Mouse (Mus musculus) liver, adult 2 months (tissue): ENCODE results near the gene E2f8. TPM values are rescaled to one million over a fixed set of nuclear protein-coding genes. Genes with fewer than 3 reads are reported as not detected.
A peak's percentile ranks its signal among the peaks of the same experiment; 100 is the strongest.

Source experiments
- DNase-seq: peaks from one replicate; pipeline ENCODE4 v3.0.0-alpha.2; 2011; ENCODE audit warnings: low read depth, low spot score; ENCODE audit errors: extremely low read depth
- H3K27ac ChIP-seq: fragments of 200-500 bp; replicated peaks from 2 replicates; pipeline ENCODE4 v1.5.1; 2012; ENCODE audit warnings: low read depth, mild to moderate bottlenecking, control low read depth, inconsistent platforms, low read length; ENCODE audit not compliant: insufficient read depth
- H3K27me3 ChIP-seq: fragments of 200-500 bp; 2 replicates; pipeline ENCODE4 v1.6.1; 2012; ENCODE audit warnings: mild to moderate bottlenecking, moderate library complexity, low read length, inconsistent platforms; ENCODE audit not compliant: control insufficient read depth, insufficient read depth
- H3K36me3 ChIP-seq: fragments of 200-500 bp; 2 replicates; pipeline ENCODE4 v1.6.1; 2012; ENCODE audit warnings: low read length, inconsistent platforms; ENCODE audit not compliant: control insufficient read depth, insufficient read depth
- H3K4me1 ChIP-seq: fragments of 200-500 bp; 2 replicates; pipeline ENCODE4 v1.6.1; 2011; ENCODE audit warnings: low read length; ENCODE audit not compliant: control insufficient read depth, insufficient read depth
- H3K4me3 ChIP-seq: fragments of 200-500 bp; 2 replicates; pipeline ENCODE4 v1.5.1; 2011; ENCODE audit warnings: low read depth, mild to moderate bottlenecking, control low read depth, low read length, moderate library complexity; ENCODE audit not compliant: insufficient read depth
- H3K79me2 ChIP-seq: fragments of 200-500 bp; 2 replicates; pipeline ENCODE4 v1.6.1; 2012; ENCODE audit warnings: inconsistent platforms, mild to moderate bottlenecking, low read length, moderate library complexity; ENCODE audit not compliant: control insufficient read depth, insufficient read depth
- H3K9ac ChIP-seq: fragments of 200-500 bp; 2 replicates; pipeline ENCODE4 v1.6.1; 2012; ENCODE audit warnings: low read depth, mild to moderate bottlenecking, control low read depth, inconsistent platforms, low read length
- CTCF ChIP-seq: fragments of 200-500 bp; IDR thresholded peaks from 2 replicates; pipeline ENCODE4 v1.5.1; 2011; ENCODE audit warnings: low read depth, low read length, control low read depth
- POLR2A ChIP-seq: fragments of 200-500 bp; IDR thresholded peaks from 2 replicates; pipeline ENCODE4 v1.6.1; 2011; ENCODE audit warnings: low read length, control low read depth; ENCODE audit not compliant: insufficient read depth; ENCODE audit errors: extremely low read depth
- WGBS: fragments of 180-500 bp; shearing (Covaris S2); methylation state at CpG from one replicate; pipeline ENCODE4 v1.1.7; 2018; 5-methylcytosine and 5-hydroxymethylcytosine counted together
- polyA plus RNA-seq: library from polyadenylated mRNA; depleted of rRNA; stranded (reverse); fragments of >200 nt; gene quantifications from 2 replicates; pipeline ENCODE4 v1.2.3, GENCODE M21; 2012
- total RNA-seq: library from RNA; depleted of rRNA; stranded (reverse); fragments of >200 nt; gene quantifications from 2 replicates; pipeline ENCODE4 v1.2.3, GENCODE M21; 2014

The E2f8 gene
- total and polyA plus RNA-seq, 2 experiments: 0.83 to 2.6 TPM

GRCm38 (mm10) chr7:48851529-48852104 lies 29.8 kb downstream of the E2f8 start:
- Histone ChIP-seq H3K79me2 (no peaks in the 10 kb centered on the region), H3K4me1 (peaks cover 13% of the 10 kb centered on the region; the same call in 1 of the 2 replicates), H3K9ac (no peak overlapping the region), H3K27me3 (no peaks in the 10 kb centered on the region), H3K4me3 (no peak overlapping the region), H3K27ac (no peak overlapping the region), H3K36me3 (no peaks in the 10 kb centered on the region)
- WGBS: 94% methylated on average over 6 of the region's 6 CpGs
- TF ChIP-seq CTCF (no peak), POLR2A (no peak)
- no peak for DNase-seq

DNA sequence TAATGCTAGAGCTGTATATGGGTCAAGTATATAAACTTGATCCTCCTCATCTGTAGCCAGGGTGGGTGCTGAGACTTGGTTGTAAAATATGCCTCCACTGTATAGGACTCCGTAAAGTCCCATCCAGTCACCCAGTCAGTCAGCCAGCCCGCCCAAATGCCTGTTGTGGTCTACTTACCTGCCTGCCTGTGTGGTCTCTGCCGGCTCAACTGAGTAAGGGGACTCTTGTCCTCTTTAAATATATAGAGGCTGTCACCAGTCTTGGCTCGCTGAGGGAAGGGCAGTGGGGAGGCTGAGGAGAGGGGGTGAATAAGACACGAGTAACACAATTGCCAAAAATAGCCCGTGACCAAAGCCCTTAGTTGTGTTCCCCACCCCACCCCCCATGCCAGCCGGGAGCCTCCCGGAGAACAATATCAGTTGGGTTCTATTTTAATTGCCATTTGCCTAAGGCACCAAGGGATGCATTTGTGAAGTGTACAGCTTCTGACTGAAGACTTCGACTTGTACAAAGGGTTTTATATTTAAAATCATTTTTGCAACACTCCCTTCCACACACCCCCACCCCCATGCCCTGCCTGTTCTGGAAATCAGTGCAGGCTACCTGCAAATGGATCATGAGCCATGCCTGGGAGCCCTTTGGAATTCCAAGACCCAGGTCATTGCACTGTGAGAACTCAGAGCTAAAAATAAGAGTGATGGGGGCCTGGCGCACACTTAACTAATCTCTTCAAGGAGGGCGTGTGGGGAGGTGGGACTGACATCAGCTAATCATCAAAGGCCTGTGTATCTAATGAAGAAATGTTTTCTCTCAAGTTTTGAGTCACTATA lies 33.4 kb downstream of the E2f8 start, which contains the start of gene Csrp3:
TSS of gene Csrp3 (minus strand) at position 214 of the 831 bp plus-strand sequence.
- Histone ChIP-seq H3K79me2 (no peaks in the 10 kb centered on the region), H3K4me3 (no peak within 1 kb of the TSS), H3K36me3 (no peaks in the 10 kb centered on the region), H3K9ac (no peak within 1 kb of the TSS), H3K4me1 (peaks cover 15% of the 10 kb centered on the region), H3K27me3 (no peaks in the 10 kb centered on the region), H3K27ac (no peak within 1 kb of the TSS)
- 79% methylated on average over 11 of the region's 11 CpGs for WGBS
- TF ChIP-seq POLR2A (no peak), CTCF (no peak)
- no peak for DNase-seq

DNA sequence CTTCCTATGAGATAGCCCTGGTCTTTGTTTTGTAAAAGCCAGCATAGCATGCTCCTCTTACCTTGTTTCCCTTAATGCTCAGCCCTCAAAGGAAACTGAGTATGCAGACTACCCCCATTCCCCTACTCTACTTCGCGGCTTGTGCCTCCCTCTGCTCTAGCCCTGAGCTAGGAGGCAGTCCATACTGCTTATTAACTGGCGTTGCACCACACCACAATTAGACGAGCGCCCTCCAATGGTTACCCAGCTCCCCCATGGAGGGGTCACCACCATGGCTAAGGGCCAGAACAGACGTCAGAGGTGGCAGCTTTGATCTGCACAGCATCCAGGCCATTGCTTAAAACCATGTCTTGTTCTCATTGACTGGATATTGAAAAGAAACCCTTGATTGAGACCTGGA lies 34.6 kb downstream of the E2f8 start:
- no peaks in the 10 kb centered on the region for H3K79me2 ChIP-seq
- 77% methylated on average over 6 of the region's 6 CpGs for WGBS

DNA sequence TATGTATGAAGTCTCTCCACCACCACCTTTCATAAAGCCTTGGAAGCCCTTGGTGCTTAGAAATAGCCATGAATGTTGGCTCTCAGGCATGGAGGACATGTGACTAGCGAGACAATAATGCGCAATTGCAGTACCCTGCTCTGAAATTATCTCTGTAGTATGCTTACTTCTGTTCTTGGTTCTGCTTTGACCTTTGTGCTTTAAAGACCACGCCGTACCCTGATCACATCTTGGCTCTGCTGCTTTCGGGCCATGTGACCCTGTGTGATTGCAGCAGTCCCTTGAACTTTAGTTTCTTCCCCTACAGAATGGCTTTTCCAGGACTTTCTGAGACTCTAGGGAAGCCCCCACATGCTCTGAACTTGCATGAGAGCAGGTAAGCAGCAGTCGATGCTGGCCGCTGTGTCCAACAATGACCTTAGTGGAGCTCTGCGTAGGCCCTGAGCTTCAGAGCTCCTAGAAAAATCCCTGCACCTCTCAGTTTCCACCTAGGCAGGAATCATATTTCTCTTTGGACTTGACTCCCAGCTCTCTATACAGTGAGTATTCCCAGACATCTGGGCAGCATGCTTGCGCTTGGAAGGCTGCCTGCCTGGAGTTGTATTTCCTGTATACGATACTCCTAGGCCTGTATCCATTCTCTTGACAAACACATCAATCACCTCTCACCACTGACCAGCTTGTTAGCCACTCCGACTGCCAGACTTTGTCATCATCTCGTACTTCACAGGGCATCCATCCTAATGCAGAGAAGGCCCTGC lies 36.0 kb downstream of the E2f8 start:
- no peak for TF ChIP-seq POLR2A
- TF ChIP-seq CTCF: no peak
- H3K4me3 ChIP-seq: no peak overlapping the region
- WGBS: 69% methylated on average over 12 of the region's 12 CpGs

More for the DNA sequence above, 34.6 kb downstream of the E2f8 start:
- Histone ChIP-seq H3K9ac (no peak overlapping the region), H3K36me3 (no peaks in the 10 kb centered on the region), H3K27ac (no peak overlapping the region), H3K4me3 (no peak overlapping the region), H3K27me3 (no peaks in the 10 kb centered on the region), H3K4me1 (peaks cover 17% of the 10 kb centered on the region)
- DNase-seq: no peak
- no peak for TF ChIP-seq CTCF
- TF ChIP-seq POLR2A: no peak

DNA sequence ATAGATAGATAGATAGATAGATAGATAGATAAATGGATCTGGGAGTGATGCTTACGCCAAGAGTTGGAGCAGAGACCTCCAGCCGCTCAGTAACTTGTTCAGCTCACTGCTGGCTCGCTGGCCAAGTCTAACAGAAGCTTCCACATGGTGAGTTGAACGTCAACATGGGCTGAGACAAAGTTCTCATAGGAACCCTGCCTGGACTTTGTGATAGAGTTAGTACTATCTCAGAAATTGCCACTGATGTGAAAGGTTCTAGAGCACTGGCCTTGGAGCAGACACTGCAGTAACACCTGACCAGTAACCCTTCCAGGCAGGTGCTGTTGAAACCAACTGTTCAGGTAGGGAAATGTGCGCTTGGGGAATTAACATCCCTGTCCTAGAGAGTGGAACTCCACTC lies 37.9 kb downstream of the E2f8 start:
- no peaks in the 10 kb centered on the region; the same call in 1 of the 2 replicates for H3K79me2 ChIP-seq
- H3K27me3 ChIP-seq: no peaks in the 10 kb centered on the region
- 13% methylated on average over 5 of the region's 5 CpGs for WGBS
- peaks cover 28% of the 10 kb centered on the region for H3K4me1 ChIP-seq
- peak; percentile 99 for DNase-seq
- H3K36me3 ChIP-seq: no peaks in the 10 kb centered on the region
- H3K27ac ChIP-seq: peak overlapping the region; percentile 87
- H3K4me3 ChIP-seq: no peak overlapping the region
- peak overlapping the region; percentile 71 for H3K9ac ChIP-seq
- TF ChIP-seq POLR2A: 0 out of 2 replicates have a peak, but pooled peaks have one; percentile 37
- TF ChIP-seq CTCF: no peak

More for the DNA sequence above, 36.0 kb downstream of the E2f8 start:
- H3K27me3 ChIP-seq: no peaks in the 10 kb centered on the region
- H3K4me1 ChIP-seq: peaks cover 25% of the 10 kb centered on the region
- peak; percentile 77 for DNase-seq
- peak overlapping the region; percentile 87 for H3K27ac ChIP-seq
- no peak overlapping the region for H3K9ac ChIP-seq
- H3K79me2 ChIP-seq: no peaks in the 10 kb centered on the region; the same call in 1 of the 2 replicates
- no peaks in the 10 kb centered on the region for H3K36me3 ChIP-seq
